Mouse (Mus musculus) lung, adult 2 months (tissue): ENCODE measurements around the gene Vgll4. TPM values are rescaled to one million over a fixed set of nuclear protein-coding genes. Genes with fewer than 3 reads are reported as not detected.
A peak's percentile ranks its signal among the peaks of the same experiment; 100 is the strongest.

Source experiments
- DNase-seq: peaks from one replicate; pipeline ENCODE4 v3.0.0; 2022
- H3K4me1 ChIP-seq: fragments of 200-500 bp; 2 replicates; pipeline ENCODE4 v1.6.1; 2011; ENCODE audit warnings: low read length; ENCODE audit not compliant: control insufficient read depth, insufficient read depth
- H3K4me3 ChIP-seq: fragments of 200-500 bp; replicated peaks from 2 replicates; pipeline ENCODE3; 2011; ENCODE audit warnings: low read depth, mild to moderate bottlenecking, control low read depth, low read length; ENCODE audit errors: extremely low read depth
- CTCF ChIP-seq: fragments of 200-500 bp; IDR thresholded peaks from 2 replicates; pipeline ENCODE4 v1.5.1; 2011; ENCODE audit warnings: mild to moderate bottlenecking, low read length, control low read depth; ENCODE audit not compliant: insufficient read depth
- POLR2A ChIP-seq: fragments of 200-500 bp; IDR thresholded peaks from 2 replicates; pipeline ENCODE4 v1.6.1; 2011; ENCODE audit warnings: low read depth, mild to moderate bottlenecking, control low read depth, low read length, borderline replicate concordance; ENCODE audit errors: extremely low read depth
- WGBS: fragments of 180-500 bp; shearing (Covaris S2); methylation state at CpG from one replicate; pipeline ENCODE4 v1.1.7; 2018; 5-methylcytosine and 5-hydroxymethylcytosine counted together
- polyA plus RNA-seq: library from polyadenylated mRNA; depleted of rRNA; stranded (reverse); fragments of >200 nt; gene quantifications from 2 replicates; pipeline ENCODE4 v1.2.3, GENCODE M21; 2012; rRNA removed

Vgll4 gene
- 80.8 and 81.7 TPM in 2 replicates for polyA plus RNA-seq

GRCm38 (mm10) chr6:114969213-114970120, at the start of gene Vgll4:
Gene Vgll4 (minus strand): TSS chr6:114969994.
- DNase-seq, result peak; percentile 79
- Histone ChIP-seq H3K4me1 (peaks cover 4% of the 10 kb centered on the region; the same call in 1 of the 2 replicates), H3K4me3 (peak within 1 kb of the TSS; percentile 74)
- TF ChIP-seq POLR2A, result no peak; the same call in 1 of the 2 replicates
- TF ChIP-seq CTCF, result no peak
- WGBS, result 1% methylated on average over 79 of the region's 79 CpGs

GRCm38 (mm10) chr6:115015461-115015860, 45.7 kb upstream of the Vgll4 start:
- Histone ChIP-seq H3K4me3 (no peak overlapping the region), H3K4me1 (no peaks in the 10 kb centered on the region)
- TF ChIP-seq POLR2A (no peak), CTCF (no peak)
- 79% methylated on average over 13 of the region's 13 CpGs for WGBS
- no peak for DNase-seq

- TF ChIP-seq POLR2A, result no peak
- TF ChIP-seq CTCF, result no peak
- 87% methylated on average over 4 of the region's 4 CpGs for WGBS
- DNase-seq, result no peak
These were observed 43.8 kb upstream of the Vgll4 start for GRCm38 (mm10) chr6:115013574-115013973.

GRCm38 (mm10) chr6:115011792-115012191, 42.0 kb upstream of the Vgll4 start:
- no peaks in the 10 kb centered on the region for H3K4me1 ChIP-seq
- no peak for DNase-seq
- 86% methylated on average over 8 of the region's 8 CpGs for WGBS
- TF ChIP-seq CTCF (no peak), POLR2A (no peak)
- H3K4me3 ChIP-seq, result no peak overlapping the region

More at GRCm38 (mm10) chr6:115013574-115013973, 43.8 kb upstream of the Vgll4 start:
- Histone ChIP-seq H3K4me3 (no peak overlapping the region), H3K4me1 (no peaks in the 10 kb centered on the region)

GRCm38 (mm10) chr6:115010815-115011214, 41.0 kb upstream of the Vgll4 start:
- WGBS, result 86% methylated on average over 9 of the region's 9 CpGs
- no peak overlapping the region for H3K4me3 ChIP-seq
- no peak for TF ChIP-seq POLR2A
- no peak for TF ChIP-seq CTCF
- DNase-seq, result no peak
- no peaks in the 10 kb centered on the region for H3K4me1 ChIP-seq

- TF ChIP-seq POLR2A (no peak), CTCF (no peak)
- Histone ChIP-seq H3K4me1 (no peaks in the 10 kb centered on the region), H3K4me3 (no peak overlapping the region)
- no peak for DNase-seq
- 80% methylated on average over 9 of the region's 9 CpGs for WGBS
These were observed 40.5 kb upstream of the Vgll4 start for GRCm38 (mm10) chr6:115010304-115010703.

GRCm38 (mm10) chr6:115007728-115008127, 37.9 kb upstream of the Vgll4 start:
- DNase-seq, result peak; percentile 85
- Histone ChIP-seq H3K4me3 (no peak overlapping the region), H3K4me1 (no peaks in the 10 kb centered on the region)
- 31% methylated on average over 5 of the region's 5 CpGs for WGBS
- peak; percentile 92 for TF ChIP-seq CTCF
- no peak for TF ChIP-seq POLR2A

GRCm38 (mm10) chr6:115006948-115007347, 37.2 kb upstream of the Vgll4 start:
- H3K4me1 ChIP-seq, result no peaks in the 10 kb centered on the region
- TF ChIP-seq CTCF (no peak), POLR2A (no peak)
- no peak overlapping the region for H3K4me3 ChIP-seq
- WGBS, result 78% methylated on average over 6 of the region's 6 CpGs
- DNase-seq, result no peak

- Histone ChIP-seq H3K4me1 (no peaks in the 10 kb centered on the region), H3K4me3 (no peak overlapping the region)
- TF ChIP-seq POLR2A (no peak), CTCF (no peak)
- 80% methylated on average over 3 of the region's 3 CpGs for whole genome bisulfite sequencing
- DNase-seq, result no peak
These were observed 36.3 kb upstream of the Vgll4 start for GRCm38 (mm10) chr6:115006065-115006464.

- TF ChIP-seq CTCF, result no peak
- no peak for TF ChIP-seq POLR2A
- DNase-seq, result peak; percentile 29
- Histone ChIP-seq H3K4me3 (no peak overlapping the region), H3K4me1 (no peaks in the 10 kb centered on the region)
- 80% methylated on average over 8 of the region's 8 CpGs for WGBS
These were observed 35.6 kb upstream of the Vgll4 start for GRCm38 (mm10) chr6:115005351-115005890.
